Mouse (Mus musculus): ENCODE measurements around the gene Lman2l.

GRCm38 (mm10) chr1:36379582-36379981 lies 65.5 kb downstream of the Lman2l start:
- TF ChIP-seq CTCF (IDR thresholded peaks at IDR 0.05; ENCODE audit: low read depth, low read length) (no peak), EP300 (IDR thresholded peaks at IDR 0.05; ENCODE audit: insufficient read depth, low read depth, low read length) (no peak), POLR2A (IDR thresholded peaks at IDR 0.05; ENCODE audit: insufficient read depth, low read length) (no peak)

Measured in ES-Bruce4 (cell line).